Mouse (Mus musculus) hindlimb bud, embryonic 11.5 days (tissue): ENCODE data around the gene Med6.
"Not testable (repeated sequence)": the region's sequence is repeated elsewhere in the genome, so short reads cannot be mapped to it uniquely, and the experiment has no call there.

ENCODE experiments used
- DNase-seq: peaks from one replicate; pipeline ENCODE4 v3.0.0-alpha.2; 2012; ENCODE audit warnings: low read depth, low spot score; ENCODE audit errors: extremely low spot score

The Med6 gene

GRCm38 (mm10) chr12:81564173-81564572 is 30.6 kb downstream of the Med6 start:
- no peak for DNase-seq

GRCm38 (mm10) chr12:81549286-81549685 is 45.5 kb downstream of the Med6 start:
- DNase-seq: no peak

- DNase-seq: no peak
Observed at GRCm38 (mm10) chr12:81547163-81547562, 47.6 kb downstream of the Med6 start.

GRCm38 (mm10) chr12:81533029-81533419 is 61.8 kb downstream of the Med6 start:
- no peak for DNase-seq

- peak; percentile 58 for DNase-seq
Observed at GRCm38 (mm10) chr12:81532316-81533028, 62.3 kb downstream of the Med6 start, which contains the start of the genes Gm20498 and Synj2bp. Gm20498 (minus strand) TSS chr12:81532905. Synj2bp (minus strand) TSS chr12:81532911.

- not testable (repeated sequence) for DNase-seq
Observed at GRCm38 (mm10) chr12:81530587-81530986, 64.2 kb downstream of the Med6 start.
